Mouse (Mus musculus): ENCODE results near the gene Larp1.

DNA sequence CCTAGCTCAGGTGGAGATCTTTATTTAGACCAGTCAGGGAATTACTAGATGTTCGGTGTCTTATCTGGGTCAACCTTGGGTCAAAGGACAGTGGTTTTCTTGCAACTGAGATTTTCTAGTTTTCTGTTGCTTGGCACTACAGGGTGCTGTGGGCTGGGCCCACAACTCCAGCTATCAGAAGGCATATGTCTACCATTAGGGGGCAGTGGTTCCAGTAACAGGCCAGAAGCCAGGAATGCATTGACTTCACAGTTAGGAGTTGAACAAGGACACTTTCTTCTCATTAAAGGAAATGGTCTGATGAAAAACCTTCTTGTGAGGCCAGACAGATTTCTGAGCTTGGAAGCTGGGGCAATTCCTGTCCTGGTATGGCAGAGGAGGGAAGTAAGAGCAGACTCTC lies 30.2 kb downstream of the Larp1 start:
- TF ChIP-seq ZNF384 (IDR thresholded peaks at IDR 0.05; ENCODE audit: low read depth, low read length) = no peak
- TF ChIP-seq CHD2 (IDR thresholded peaks at IDR 0.05; ENCODE audit: low read depth, low read length) = no peak
- no peak for TF ChIP-seq MAFK (IDR thresholded peaks at IDR 0.05; ENCODE audit: insufficient read depth, low read depth, low read length)
